Mouse (Mus musculus) layer of hippocampus, postnatal 36 days (tissue): ENCODE results near the gene Stx18. TPM values are rescaled to one million over a fixed set of nuclear protein-coding genes. Genes with fewer than 3 reads are reported as not detected.
A peak's percentile ranks its signal among the peaks of the same experiment; 100 is the strongest.

ENCODE experiments used
- DNase-seq, 2 experiments: peaks; one replicate each; pipeline ENCODE4 v3.0.0; 2022
- total RNA-seq, 2 experiments: library from RNA; stranded (reverse); gene quantifications; 2 replicates each; pipeline ENCODE4 v1.2.3; 2021

Stx18 gene
- total RNA-seq, 2 experiments from 2014 or later: 37.1 to 39.9 TPM

DNA sequence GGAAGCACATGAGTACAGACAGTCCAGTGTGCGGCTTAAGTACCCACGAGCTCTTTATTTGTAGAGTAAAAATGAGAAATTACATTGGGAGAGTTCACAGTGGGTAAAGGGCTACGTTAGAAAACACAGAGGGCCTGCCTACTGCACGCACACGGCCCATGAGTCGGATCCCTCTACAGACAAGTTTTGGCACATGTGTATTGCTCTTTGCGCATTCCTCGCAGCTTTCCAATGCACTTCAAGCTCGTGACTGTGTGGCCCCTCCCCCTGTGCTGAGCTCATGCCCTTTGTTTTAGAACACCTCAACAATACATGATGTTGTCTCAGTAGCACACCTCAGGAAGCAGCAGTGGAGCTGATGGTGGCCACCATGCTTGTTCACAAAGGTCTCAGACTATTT lies 98.6 kb downstream of the Stx18 start:
- no peak for DNase-seq

DNA sequence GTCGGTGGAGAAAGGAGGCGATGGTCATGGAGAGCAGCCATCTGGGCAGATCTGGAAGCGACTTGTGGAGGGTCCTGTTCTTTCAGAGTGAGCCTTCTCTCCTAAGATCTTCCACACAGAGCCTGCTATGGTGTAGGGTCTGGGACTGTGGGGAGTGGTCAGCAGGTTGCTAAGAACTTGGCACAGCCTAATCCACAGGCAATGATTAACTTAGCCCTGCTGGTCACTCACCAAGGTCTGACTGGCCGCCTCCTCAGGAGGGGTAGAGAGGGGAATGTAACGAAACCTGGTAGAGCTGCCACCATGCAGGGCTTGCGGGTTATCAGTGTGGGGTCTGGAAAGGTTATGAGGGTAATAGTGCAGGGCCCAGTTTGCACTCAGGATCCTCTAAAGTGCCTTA lies 102.4 kb downstream of the Stx18 start:
- no peak for DNase-seq

DNA sequence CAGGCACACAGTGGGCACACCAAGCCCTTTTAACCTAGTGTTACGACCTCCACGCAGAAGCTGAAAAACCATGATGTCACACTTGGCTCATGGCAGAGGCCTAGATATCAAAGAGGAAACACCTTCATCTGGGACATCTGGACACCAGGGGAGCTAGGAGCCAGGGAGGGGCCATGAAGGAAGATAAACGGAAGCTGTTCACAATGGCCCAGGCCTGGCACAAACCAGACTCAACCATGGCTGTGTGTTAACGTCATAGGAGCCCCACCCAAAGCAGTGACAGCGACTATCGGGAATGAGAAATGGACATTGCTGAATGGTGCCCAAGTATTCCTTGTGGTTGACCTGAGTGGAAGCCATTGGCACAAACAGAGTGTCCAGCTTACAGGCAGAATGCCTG lies 108.0 kb downstream of the Stx18 start:
- no peak for DNase-seq

DNA sequence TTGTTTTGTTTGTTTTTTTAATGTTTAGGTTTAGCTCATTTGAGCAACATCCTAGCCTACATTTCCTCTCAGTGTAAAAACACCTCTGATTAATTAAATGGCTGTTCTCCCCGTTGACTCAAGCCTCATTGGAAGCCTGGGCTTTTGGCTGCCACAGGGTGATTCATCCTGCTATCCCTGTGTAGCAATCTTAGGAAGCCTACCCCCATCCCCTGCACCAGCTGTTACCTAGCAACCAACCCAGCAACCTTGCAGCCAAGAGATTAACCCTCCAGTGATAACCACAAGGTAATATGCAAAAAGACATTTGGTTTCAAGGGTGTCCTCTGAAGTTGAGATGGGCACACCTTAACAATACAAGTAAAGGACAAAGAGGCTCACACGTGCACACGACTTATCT lies 112.7 kb downstream of the Stx18 start:
- DNase-seq: peak in 1 of 2 experiments; percentile 54

DNA sequence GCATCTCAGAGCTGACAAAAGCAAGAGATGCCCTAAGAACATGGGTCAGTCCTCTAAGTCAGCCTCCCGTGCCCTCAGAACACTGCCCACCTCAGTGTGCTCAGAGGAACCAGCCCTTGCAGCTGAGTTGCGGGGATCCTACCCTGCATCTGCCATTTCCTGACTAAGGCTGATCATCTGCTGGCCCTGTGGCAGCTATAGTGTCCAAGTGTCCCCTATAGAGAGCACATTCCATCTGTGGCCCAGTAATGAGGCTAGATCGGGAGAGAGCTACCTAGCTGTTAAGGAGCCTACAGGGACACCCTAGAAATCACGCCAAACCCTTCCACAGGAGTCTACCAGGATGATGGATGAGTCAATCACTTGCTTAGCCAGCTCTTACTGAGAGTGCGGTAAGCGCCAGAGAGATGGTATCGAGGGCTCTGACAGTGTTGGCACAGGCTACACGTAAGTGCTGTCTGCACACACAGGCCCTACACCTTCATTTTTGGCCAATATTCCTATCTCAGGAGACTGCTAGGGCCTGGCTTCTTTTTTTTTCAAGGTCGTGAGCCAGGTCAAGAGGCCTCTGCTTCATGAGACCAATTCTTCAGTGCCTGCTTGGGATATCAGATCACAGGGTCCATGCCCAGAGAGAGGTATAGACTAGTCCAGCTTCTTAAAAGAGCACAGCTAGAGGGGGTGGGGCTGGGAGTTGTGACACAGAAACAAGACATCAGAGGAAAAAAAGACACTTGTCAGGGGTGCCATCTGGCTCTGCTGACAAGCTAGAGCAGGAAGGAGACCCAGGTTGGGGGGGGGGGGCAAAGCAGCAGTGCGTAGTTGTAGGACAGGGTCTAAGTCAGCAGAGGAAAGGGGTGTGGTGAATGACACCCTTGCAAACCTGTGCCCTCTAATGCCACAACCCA lies 113.9 kb downstream of the Stx18 start:
- no peak for DNase-seq

DNA sequence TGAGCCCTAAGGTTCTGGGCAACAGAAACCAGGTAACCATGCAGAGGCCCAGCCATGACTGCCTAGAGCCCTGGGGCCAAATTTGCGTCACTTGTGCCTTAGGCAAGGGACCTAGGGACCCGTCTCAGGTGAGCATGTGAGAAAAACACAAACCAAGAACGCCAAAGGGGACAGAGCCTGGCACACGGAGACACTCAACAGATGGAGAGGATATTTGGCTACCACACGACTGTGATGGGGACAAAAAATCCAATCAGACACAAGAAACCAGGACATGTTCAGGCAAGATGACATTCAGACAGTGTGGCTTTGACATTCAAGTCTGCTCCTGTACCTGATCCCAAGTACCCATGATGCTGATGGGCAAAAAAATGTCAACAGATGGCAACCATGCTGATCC lies 115.1 kb downstream of the Stx18 start:
- DNase-seq: no peak

DNA sequence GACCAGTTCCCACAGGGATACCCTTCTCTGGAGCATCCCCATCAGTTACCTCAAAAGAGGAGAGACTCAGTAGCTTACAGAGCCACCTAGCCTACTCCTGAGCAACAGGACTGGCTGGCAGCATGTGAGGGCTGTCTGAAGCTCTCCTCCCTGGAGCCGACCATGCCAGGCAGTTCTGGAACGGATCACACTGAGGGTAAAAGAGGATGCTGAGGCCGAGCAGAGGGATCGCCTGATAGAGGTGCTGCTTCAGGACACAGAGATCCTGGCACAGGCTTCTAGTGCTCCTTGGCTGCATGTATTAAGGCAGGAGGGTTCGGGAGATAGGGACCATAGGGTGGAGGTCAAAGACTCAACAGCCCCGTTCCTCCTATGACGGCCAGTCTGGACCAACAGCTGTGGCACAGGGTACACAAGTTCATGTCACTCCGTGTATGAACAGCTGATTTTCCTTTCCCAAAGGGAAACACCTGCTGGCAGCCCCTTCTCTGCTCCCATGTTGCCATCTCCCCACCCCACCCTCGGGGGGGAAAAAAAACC lies 119.0 kb downstream of the Stx18 start:
- DNase-seq: no peak

DNA sequence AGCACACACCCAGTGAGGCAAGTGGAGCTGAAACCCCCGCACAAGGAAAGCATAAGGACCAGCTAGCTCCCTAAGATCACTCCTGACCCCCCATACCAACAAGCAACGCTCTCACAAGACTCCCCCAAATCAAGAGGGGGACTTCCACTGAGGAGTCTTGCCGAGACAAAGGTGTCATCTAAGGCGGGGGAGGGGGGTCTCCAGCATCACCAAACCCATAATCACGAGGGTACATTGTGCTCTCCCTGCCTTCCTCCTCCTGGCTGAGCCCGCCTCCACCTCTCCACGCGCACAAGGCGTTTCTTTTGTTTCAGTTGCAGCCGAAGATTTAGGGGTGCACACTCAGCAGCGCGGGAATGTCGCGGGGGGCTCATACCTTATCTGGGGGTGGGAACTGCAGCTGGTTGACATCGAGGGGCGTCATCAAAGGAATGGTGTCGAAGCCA lies 120.0 kb downstream of the Stx18 start:
- peak in 1 of 2 experiments; percentile 57 for DNase-seq

DNA sequence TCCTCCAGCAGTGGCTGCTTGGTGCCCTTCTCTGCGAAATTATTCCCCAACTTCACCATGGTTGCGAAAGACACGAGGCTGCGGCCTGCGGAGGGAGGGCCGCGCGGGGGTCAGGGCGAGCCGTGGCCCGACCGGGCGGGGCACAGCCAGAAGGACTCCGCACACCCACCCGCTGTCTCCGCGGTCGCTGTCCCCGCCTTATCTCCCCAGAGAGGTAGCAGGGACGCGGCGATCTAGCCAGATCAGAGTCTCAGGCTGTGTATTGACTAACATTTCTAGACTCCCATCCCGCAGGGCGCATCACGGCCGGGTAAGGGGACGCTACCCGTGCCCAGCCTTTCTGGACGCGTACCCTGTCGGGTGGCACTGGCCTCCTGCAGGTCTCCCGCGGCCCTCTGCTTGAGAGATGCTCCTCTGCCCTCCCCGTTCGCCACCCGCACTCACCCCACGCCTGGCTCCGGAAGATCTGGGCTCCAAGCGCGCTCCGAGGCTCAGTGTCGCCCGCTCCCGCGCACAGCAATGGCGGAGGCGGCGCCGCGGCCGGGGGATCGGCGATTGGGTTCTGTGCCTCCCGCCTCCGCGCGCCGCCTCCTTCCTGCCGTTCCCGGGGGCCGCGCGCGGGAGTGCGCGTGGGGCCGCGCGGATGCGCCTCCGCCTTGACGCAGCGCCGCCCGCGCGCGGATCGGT lies 120.5 kb downstream of the Stx18 start:
- DNase-seq: peak; percentile 77 to 79

DNA sequence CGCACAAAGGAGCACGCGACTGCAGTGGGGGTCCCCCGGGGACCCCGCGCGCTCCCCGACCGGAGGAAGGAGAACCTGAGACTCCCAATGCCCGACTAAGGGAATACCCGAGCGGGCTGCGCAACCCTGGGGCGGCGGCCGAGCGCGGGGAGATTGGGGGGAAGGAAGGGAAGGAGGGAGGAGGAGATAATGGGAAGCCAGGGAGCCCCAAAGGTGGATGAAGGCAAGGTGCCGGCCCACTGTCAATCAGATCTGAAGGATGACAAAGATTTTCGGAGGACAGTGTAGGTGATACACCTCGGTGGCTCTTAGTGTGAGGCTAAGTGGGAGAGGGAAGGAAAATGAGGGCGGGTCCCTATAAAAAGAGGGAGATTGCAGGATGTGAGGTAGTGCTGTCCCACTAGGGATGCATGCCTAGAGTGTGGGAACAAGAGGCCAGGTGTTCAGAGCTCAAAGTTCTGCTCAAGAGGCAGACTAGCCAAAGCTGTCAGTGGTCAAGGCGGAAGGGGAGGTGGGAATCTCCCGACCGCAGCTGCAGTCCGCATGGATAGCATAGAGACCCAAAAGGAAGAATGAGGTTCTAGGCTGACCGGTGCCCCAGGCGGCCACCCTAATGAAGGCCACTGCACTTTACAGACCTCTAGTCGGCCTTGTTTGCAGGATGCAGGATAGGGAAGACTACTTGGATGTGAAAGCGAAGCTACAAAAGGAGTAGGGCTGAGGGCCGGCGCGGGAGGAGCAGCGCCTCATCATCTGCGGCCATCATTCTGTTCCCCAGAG lies 121.3 kb downstream of the Stx18 start, which contains the start of gene Nsg1:
TSS of gene Nsg1 (minus strand) at position 274 of the 780 bp plus-strand sequence.
- no peak for DNase-seq

DNA sequence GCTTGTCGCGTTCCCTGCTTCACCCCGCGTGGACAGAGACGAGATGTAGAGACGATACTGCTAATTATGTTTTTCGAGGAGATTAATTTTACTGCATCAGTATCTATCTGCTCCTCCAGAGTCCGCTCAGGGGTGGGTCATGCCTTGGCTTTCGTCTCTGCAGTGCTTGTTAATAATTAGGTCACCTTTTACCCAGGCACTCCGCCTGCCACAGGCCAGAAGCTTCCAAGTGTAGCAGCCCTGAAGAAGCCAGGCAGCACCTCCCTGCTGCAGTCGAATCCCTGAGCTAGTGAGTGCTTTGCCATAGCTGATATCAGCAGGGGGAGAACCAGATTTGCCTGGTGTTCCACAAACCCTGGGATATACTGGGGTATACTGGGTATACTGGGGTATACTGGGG lies 130.0 kb downstream of the Stx18 start:
- DNase-seq: no peak

DNA sequence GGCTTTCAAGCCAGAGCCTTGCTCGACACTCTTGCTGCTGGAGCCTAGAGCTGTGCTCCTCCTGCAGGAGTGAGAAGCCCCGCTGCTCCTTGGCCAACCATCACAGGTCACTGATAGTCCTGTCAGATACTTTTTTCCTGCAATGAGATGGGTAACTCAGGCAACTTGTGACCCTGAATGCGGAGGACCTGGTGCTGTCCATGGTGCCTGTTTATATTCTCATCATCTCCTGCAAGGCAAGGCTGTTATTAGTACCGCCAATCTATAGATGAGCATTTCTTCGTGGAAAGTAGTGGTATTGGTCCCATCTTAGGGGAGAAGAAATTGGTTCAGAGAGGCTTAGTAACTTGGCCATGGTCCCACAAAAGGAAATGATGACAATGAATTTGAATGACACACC lies 135.2 kb downstream of the Stx18 start:
- no peak for DNase-seq

DNA sequence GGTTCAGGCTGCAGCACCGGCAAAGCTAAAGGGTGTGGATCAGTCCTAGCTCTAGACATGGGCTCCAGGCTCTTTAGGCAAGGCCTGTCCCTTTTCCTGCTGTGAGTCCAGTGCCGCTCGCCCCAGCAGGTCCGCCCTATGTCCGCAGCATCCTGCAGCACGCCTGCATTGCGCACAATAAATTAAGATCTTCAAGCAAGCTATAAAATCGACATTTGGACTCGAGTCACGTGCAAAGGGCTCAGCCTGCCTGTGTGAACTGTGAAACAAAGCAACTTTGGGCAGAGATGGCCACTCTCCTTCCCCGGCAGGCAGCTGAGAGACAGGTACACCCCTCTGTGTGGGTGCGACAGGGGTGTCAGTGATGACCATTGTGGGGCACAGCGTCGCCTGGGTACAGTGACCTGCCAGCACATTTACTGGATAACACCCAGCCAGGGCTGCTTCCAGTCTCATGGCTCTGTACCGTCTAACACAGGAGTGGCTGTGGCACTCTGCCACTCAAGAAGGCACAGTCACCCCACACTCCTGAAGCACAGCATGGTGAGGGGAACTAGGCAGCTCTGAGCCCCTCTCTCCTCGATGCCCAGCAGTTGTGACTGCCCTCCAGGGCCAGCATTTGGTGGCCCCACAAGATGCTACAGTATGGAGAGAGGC lies 135.8 kb downstream of the Stx18 start:
- DNase-seq: no peak

DNA sequence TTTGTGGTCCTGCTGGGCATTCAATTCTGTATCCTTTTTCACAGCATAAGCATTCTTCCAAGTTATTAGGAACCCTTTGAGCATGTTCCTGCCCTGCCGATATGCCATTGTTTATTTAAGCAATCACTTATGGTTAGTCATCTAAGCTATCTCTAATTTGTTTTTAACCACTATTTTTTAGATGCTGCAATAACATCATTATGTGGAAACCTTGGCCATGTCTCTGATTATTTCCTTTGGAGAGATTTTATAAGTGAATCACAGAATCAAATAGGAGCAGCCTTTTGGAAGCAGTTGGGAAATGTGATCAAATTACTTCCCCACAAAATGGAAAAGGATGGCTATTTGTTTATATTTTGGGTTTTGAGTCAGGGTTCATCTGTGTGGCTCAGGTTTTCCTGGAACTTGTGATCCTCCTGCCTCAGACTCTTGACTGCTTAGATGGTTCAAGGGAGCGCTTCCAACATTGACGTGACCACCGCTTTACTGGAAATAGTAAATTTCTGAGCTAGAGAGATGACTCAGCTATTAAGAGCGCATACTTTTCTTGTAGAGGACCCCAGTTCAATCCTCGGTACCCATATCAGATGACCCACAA lies 146.2 kb downstream of the Stx18 start:
- no peak for DNase-seq

DNA sequence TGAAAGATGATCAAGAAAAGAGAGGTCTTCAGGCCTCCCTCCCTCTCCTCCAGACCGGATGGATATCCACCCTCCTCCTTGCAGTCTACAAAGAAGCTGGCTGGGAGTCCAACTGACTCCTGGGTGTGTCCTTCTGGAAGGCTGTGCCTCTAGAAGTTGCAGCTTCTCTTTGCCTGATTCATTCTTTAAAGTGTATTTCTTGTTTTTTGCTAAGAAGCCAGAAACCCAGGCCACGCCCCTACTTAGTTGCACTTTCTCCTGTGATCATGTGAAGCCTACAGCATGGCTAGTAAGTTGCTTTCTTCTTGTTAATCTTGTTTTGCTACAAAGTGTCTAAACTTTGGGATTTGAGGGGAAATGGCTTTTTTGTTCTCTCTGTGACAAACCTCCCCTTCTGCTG lies 148.5 kb downstream of the Stx18 start:
- DNase-seq: no peak

Other genes with a start within 250 kb of the Stx18 start
- 1 to 10 TPM; 4.7 to 5.8 TPM for gene Msx1, start 214.2 kb upstream of the Stx18 start, total RNA-seq
- 100 to 1,000 TPM; 394 to 463 TPM for gene Nsg1, start 121.2 kb downstream of the Stx18 start, total RNA-seq
- 10 to 100 TPM; 19.0 to 20.0 TPM for gene Zbtb49, start 181.7 kb downstream of the Stx18 start, total RNA-seq
- gene Lyar, start 181.7 kb downstream of the Stx18 start, total RNA-seq: 10 to 100 TPM; 13.9 to 15.0 TPM
- 10 to 100 TPM; 30.9 to 31.6 TPM for gene Tmem128, start 221.4 kb downstream of the Stx18 start, total RNA-seq
- not detected for gene Otop1, start 237.2 kb downstream of the Stx18 start, total RNA-seq